Mouse (Mus musculus): ENCODE measurements around the gene Map1b. TPM values are rescaled to one million over a fixed set of nuclear protein-coding genes. Genes with fewer than 3 reads are reported as not detected.

Gene Map1b
- polyA plus RNA-seq, 1 experiment from 2014 or later: 179 TPM

GRCm38 (mm10) chr13:99458658-99459386, 57.5 kb downstream of the Map1b start:
- 63% methylated on average over 12 of the region's 12 CpGs for WGBS
- Histone ChIP-seq H3K4me1 (peaks cover 16% of the 10 kb centered on the region), H3K4me3 (no peak overlapping the region), H3K9me3 (no peaks in the 10 kb centered on the region), H3K9ac (no peak overlapping the region), H3K4me2 (replicated peaks) (no peak overlapping the region), H3K27ac (no peak overlapping the region; the same call in 1 of the 2 replicates), H3K36me3 (0 out of 2 replicates have a peak, but pooled peaks cover 5% of the 10 kb centered on the region), H3K27me3 (no peaks in the 10 kb centered on the region)
- no peak for ATAC-seq (ENCODE audit: low FRiP score, low read depth)

GRCm38 (mm10) chr13:99454977-99455376, 61.4 kb downstream of the Map1b start:
- no peak overlapping the region for H3K4me3 ChIP-seq
- H3K27me3 ChIP-seq: no peaks in the 10 kb centered on the region
- 88% methylated on average over 7 of the region's 7 CpGs for WGBS
- H3K9me3 ChIP-seq: no peaks in the 10 kb centered on the region
- H3K9ac ChIP-seq: no peak overlapping the region
- no peak for ATAC-seq (ENCODE audit: low FRiP score, low read depth)
- H3K36me3 ChIP-seq: no peaks in the 10 kb centered on the region
- no peak overlapping the region for H3K4me2 ChIP-seq (replicated peaks)
- no peak overlapping the region for H3K27ac ChIP-seq
- H3K4me1 ChIP-seq: peaks cover 21% of the 10 kb centered on the region

GRCm38 (mm10) chr13:99452444-99452843, 63.9 kb downstream of the Map1b start:
- H3K4me2 ChIP-seq (replicated peaks): no peak overlapping the region
- no peak overlapping the region for H3K4me3 ChIP-seq
- no peaks in the 10 kb centered on the region for H3K27me3 ChIP-seq
- no peak overlapping the region for H3K27ac ChIP-seq
- H3K9me3 ChIP-seq: no peaks in the 10 kb centered on the region
- 94% methylated on average over 3 of the region's 3 CpGs for WGBS
- no peak for ATAC-seq (ENCODE audit: low FRiP score, low read depth)
- H3K36me3 ChIP-seq: no peaks in the 10 kb centered on the region
- H3K9ac ChIP-seq: no peak overlapping the region
- peaks cover 30% of the 10 kb centered on the region for H3K4me1 ChIP-seq

GRCm38 (mm10) chr13:99451276-99451675, 65.1 kb downstream of the Map1b start:
- H3K36me3 ChIP-seq: no peaks in the 10 kb centered on the region
- no peaks in the 10 kb centered on the region for H3K9me3 ChIP-seq
- 86% methylated on average over 5 of the region's 5 CpGs for WGBS
- H3K4me2 ChIP-seq (replicated peaks): no peak overlapping the region
- H3K9ac ChIP-seq: no peak overlapping the region
- no peak overlapping the region for H3K4me3 ChIP-seq
- no peak for ATAC-seq (ENCODE audit: low FRiP score, low read depth)
- H3K4me1 ChIP-seq: peaks cover 37% of the 10 kb centered on the region
- no peak overlapping the region for H3K27ac ChIP-seq
- H3K27me3 ChIP-seq: no peaks in the 10 kb centered on the region

GRCm38 (mm10) chr13:99450766-99451165, 65.6 kb downstream of the Map1b start:
- ATAC-seq (ENCODE audit: low FRiP score, low read depth): no peak

GRCm38 (mm10) chr13:99449547-99449946, 66.8 kb downstream of the Map1b start:
- no peaks in the 10 kb centered on the region for H3K36me3 ChIP-seq
- H3K4me3 ChIP-seq: no peak overlapping the region
- no peak overlapping the region for H3K4me2 ChIP-seq (replicated peaks)
- 38% methylated on average over 4 of the region's 4 CpGs for WGBS
- no peak overlapping the region for H3K9ac ChIP-seq
- H3K9me3 ChIP-seq: no peaks in the 10 kb centered on the region
- peak; percentile 66 for ATAC-seq (ENCODE audit: low FRiP score, low read depth)
- H3K27me3 ChIP-seq: no peaks in the 10 kb centered on the region
- peaks cover 44% of the 10 kb centered on the region for H3K4me1 ChIP-seq
- peak overlapping the region; percentile 6; the same call in 1 of the 2 replicates for H3K27ac ChIP-seq

More at GRCm38 (mm10) chr13:99450766-99451165, 65.6 kb downstream of the Map1b start:
- Histone ChIP-seq H3K4me1 (peaks cover 37% of the 10 kb centered on the region), H3K9ac (no peak overlapping the region), H3K4me2 (replicated peaks) (no peak overlapping the region), H3K36me3 (no peaks in the 10 kb centered on the region), H3K4me3 (no peak overlapping the region), H3K9me3 (no peaks in the 10 kb centered on the region), H3K27ac (no peak overlapping the region), H3K27me3 (no peaks in the 10 kb centered on the region)
- 86% methylated on average over 7 of the region's 7 CpGs for WGBS

- Histone ChIP-seq H3K36me3 (no peaks in the 10 kb centered on the region), H3K9me3 (no peaks in the 10 kb centered on the region), H3K9ac (no peak overlapping the region), H3K27me3 (no peaks in the 10 kb centered on the region), H3K27ac (no peak overlapping the region), H3K4me3 (no peak overlapping the region), H3K4me2 (replicated peaks) (no peak overlapping the region), H3K4me1 (peaks cover 52% of the 10 kb centered on the region)
- ATAC-seq (ENCODE audit: low FRiP score, low read depth): no peak
- WGBS: 70% methylated on average over 4 of the region's 4 CpGs
Observed at GRCm38 (mm10) chr13:99448278-99448677, 68.1 kb downstream of the Map1b start.

- Histone ChIP-seq H3K27ac (no peak overlapping the region), H3K27me3 (no peaks in the 10 kb centered on the region), H3K9ac (no peak overlapping the region), H3K4me2 (replicated peaks) (no peak overlapping the region), H3K4me3 (no peak overlapping the region), H3K4me1 (peaks cover 55% of the 10 kb centered on the region), H3K9me3 (no peaks in the 10 kb centered on the region), H3K36me3 (no peaks in the 10 kb centered on the region)
- no peak for ATAC-seq (ENCODE audit: low FRiP score, low read depth)
- WGBS: 54% methylated on average over 11 of the region's 11 CpGs
Observed at GRCm38 (mm10) chr13:99447403-99448199, 68.7 kb downstream of the Map1b start.

DNA sequence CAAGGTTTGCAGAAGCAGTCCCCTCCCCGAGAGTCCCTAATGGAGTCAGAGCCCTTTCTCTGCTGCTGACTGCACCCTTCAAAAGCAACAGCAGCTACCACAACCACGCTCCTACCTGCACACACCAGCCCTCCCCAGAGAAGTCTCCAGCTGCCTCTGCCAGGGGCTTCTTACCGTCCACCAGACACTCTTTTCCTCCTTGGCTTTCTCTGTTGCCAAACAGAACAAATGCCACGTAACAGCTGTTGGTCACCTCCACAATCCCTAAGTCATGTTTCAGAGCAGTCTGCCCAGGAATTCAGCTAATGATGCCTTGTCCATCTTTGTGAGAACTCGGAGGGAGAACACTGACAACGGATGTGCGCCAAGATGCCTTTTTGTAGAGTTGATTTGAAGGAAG, 69.3 kb downstream of the Map1b start:
- peaks cover 61% of the 10 kb centered on the region for H3K4me1 ChIP-seq

GRCm38 (mm10) chr13:99444880-99445279, 71.5 kb downstream of the Map1b start:
- 0 out of 2 replicates have a peak, but pooled peaks have one; percentile 9 for ATAC-seq (ENCODE audit: low FRiP score, low read depth)
- no peak overlapping the region for H3K4me3 ChIP-seq
- 3% methylated on average over 6 of the region's 6 CpGs for WGBS
- H3K27me3 ChIP-seq: no peaks in the 10 kb centered on the region
- H3K9ac ChIP-seq: no peak overlapping the region
- H3K4me1 ChIP-seq: peaks cover 63% of the 10 kb centered on the region
- no peaks in the 10 kb centered on the region for H3K9me3 ChIP-seq
- H3K27ac ChIP-seq: no peak overlapping the region
- peaks cover 17% of the 10 kb centered on the region for H3K36me3 ChIP-seq
- H3K4me2 ChIP-seq (replicated peaks): no peak overlapping the region; the same call in 1 of the 2 replicates

More for the DNA sequence above, 69.3 kb downstream of the Map1b start:
- Histone ChIP-seq H3K27ac (no peak overlapping the region), H3K9me3 (no peaks in the 10 kb centered on the region), H3K36me3 (no peaks in the 10 kb centered on the region), H3K27me3 (no peaks in the 10 kb centered on the region), H3K9ac (no peak overlapping the region), H3K4me2 (replicated peaks) (no peak overlapping the region), H3K4me3 (no peak overlapping the region)
- no peak for ATAC-seq (ENCODE audit: low FRiP score, low read depth)
- WGBS: 79% methylated on average over 7 of the region's 7 CpGs

DNA sequence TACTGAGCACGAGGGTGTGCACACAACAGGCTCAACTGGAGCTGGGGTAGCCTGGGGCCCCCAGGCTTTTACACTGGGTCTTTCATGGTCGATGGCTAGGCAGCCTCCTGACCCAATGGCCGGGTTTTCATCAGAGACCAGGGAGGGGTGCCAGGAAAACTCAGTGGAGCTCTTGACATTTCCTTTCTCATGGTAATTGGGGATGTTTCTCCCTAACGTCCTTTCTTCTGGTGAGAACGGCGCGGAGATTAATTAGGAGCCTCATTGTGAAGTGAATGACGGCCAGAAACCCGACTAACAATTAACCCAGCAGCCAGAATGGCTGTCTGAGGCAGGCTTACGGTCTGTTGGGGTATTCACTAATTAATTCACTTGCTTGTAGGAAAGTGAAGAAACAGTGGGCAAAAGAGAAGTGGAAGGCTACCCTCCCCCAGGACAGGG, 71.9 kb downstream of the Map1b start:
- H3K27me3 ChIP-seq: no peaks in the 10 kb centered on the region
- ATAC-seq (ENCODE audit: low FRiP score, low read depth): no peak
- no peaks in the 10 kb centered on the region for H3K9me3 ChIP-seq
- peaks cover 59% of the 10 kb centered on the region for H3K4me1 ChIP-seq
- H3K9ac ChIP-seq: no peak overlapping the region
- 9% methylated on average over 10 of the region's 10 CpGs for WGBS
- peaks cover 21% of the 10 kb centered on the region for H3K36me3 ChIP-seq
- no peak overlapping the region for H3K27ac ChIP-seq
- no peak overlapping the region; the same call in 1 of the 2 replicates for H3K4me2 ChIP-seq (replicated peaks)
- no peak overlapping the region for H3K4me3 ChIP-seq

DNA sequence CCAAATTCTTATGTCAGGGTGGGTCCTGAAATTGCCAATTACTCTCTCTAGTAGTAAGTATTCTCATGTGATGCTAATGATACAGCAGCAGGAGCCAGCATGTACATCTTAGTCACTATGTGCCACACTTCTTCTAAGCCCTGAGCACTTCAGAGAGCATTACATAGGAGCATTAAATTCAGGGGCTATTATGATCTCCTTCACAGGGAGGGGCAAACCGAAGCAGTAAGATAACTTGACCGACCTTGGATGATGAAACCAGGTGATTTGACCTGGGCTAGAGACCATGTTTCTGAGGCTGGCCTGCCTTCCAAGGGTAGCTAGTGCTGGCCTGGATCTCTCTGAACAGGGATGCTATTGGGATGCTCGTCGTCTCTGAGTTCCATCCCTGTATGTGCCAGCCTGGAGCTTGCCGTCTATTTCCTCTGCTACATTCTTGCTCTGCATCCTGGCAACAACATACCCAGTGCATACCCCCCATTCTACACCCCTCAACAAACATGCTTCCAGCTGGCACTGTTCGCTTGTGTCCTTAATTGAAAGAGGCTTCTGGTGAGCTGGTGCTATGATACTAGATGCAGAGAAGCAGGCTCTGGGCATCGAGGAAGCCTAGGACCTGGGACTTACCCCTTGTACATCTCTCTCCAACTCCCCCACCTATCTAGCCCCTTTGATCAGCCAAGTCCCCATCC, 72.7 kb downstream of the Map1b start:
- Histone ChIP-seq H3K9me3 (no peaks in the 10 kb centered on the region), H3K4me1 (peaks cover 50% of the 10 kb centered on the region), H3K4me2 (replicated peaks) (no peak overlapping the region), H3K36me3 (peaks cover 24% of the 10 kb centered on the region), H3K4me3 (no peak overlapping the region), H3K9ac (no peak overlapping the region), H3K27me3 (no peaks in the 10 kb centered on the region), H3K27ac (no peak overlapping the region)
- ATAC-seq (ENCODE audit: low FRiP score, low read depth): no peak
- WGBS: 89% methylated on average over 7 of the region's 7 CpGs

Data from limb, embryonic 13.5 days (tissue).